Mouse (Mus musculus): ENCODE data around the gene Rps18.
"Not testable (repeated sequence)": the region's sequence is repeated elsewhere in the genome, so short reads cannot be mapped to it uniquely, and the experiment has no call there.

The Rps18 gene

GRCm38 (mm10) chr17:33968927-33969326, 13.1 kb upstream of the Rps18 start:
- peak in 1 of 2 experiments; percentile 31 for DNase-seq (ENCODE audit: low spot score in 2 of 2)

- DNase-seq (ENCODE audit: low spot score in 2 of 2) = peak; percentile 71 to 82
Measured at GRCm38 (mm10) chr17:33968489-33968888, 12.7 kb upstream of the Rps18 start.

GRCm38 (mm10) chr17:33965846-33966550, 10.2 kb upstream of the Rps18 start:
- DNase-seq (ENCODE audit: low spot score in 2 of 2) = peak in 1 of 2 experiments; percentile 32

GRCm38 (mm10) chr17:33965082-33965845, 9.5 kb upstream of the Rps18 start:
- DNase-seq (ENCODE audit: low spot score in 2 of 2) = peak in 1 of 2 experiments; percentile 40

GRCm38 (mm10) chr17:33962876-33963275, 7.1 kb upstream of the Rps18 start:
- DNase-seq (ENCODE audit: low spot score in 2 of 2) = no peak

GRCm38 (mm10) chr17:33959948-33960347, 4.1 kb upstream of the Rps18 start:
- peak in 1 of 2 experiments; percentile 21 for DNase-seq (ENCODE audit: low spot score in 2 of 2)

GRCm38 (mm10) chr17:33959135-33959534, 3.3 kb upstream of the Rps18 start:
- DNase-seq (ENCODE audit: low spot score in 2 of 2) = peak in 1 of 2 experiments; percentile 35

GRCm38 (mm10) chr17:33958451-33958850, 2.6 kb upstream of the Rps18 start:
- peak in 1 of 2 experiments; percentile 25 for DNase-seq (ENCODE audit: low spot score in 2 of 2)

- DNase-seq (ENCODE audit: low spot score in 2 of 2) = no peak
Measured at GRCm38 (mm10) chr17:33957493-33957892, 1.7 kb upstream of the Rps18 start.

GRCm38 (mm10) chr17:33956336-33956735, 535 bp upstream of the Rps18 start:
- DNase-seq (ENCODE audit: low spot score in 2 of 2) = no peak

GRCm38 (mm10) chr17:33954646-33955554, 901 bp downstream of the Rps18 start:
- DNase-seq (ENCODE audit: low spot score in 2 of 2) = peak in 1 of 2 experiments; percentile 52

GRCm38 (mm10) chr17:33953961-33954565, 1.7 kb downstream of the Rps18 start:
- DNase-seq (ENCODE audit: low spot score in 2 of 2) = no peak

GRCm38 (mm10) chr17:33953310-33953709, 2.5 kb downstream of the Rps18 start:
- DNase-seq (ENCODE audit: low spot score in 2 of 2) = peak in 1 of 2 experiments; percentile 21

- DNase-seq (ENCODE audit: low spot score in 2 of 2) = peak in 1 of 2 experiments; percentile 20
Measured at GRCm38 (mm10) chr17:33952879-33953278, 2.9 kb downstream of the Rps18 start.

- DNase-seq (ENCODE audit: low spot score in 2 of 2) = not testable (repeated sequence)
Measured at GRCm38 (mm10) chr17:33952015-33952414, 3.8 kb downstream of the Rps18 start.

- DNase-seq (ENCODE audit: low spot score in 2 of 2) = peak; percentile 89
Measured at GRCm38 (mm10) chr17:33951021-33951946, 4.5 kb downstream of the Rps18 start, which contains the start of gene B3galt4. Gene B3galt4 (minus strand): TSS chr17:33951488.

- DNase-seq (ENCODE audit: low spot score in 2 of 2) = no peak
Measured at GRCm38 (mm10) chr17:33950131-33950625, 5.6 kb downstream of the Rps18 start.

- no peak for DNase-seq (ENCODE audit: low spot score in 2 of 2)
Measured at GRCm38 (mm10) chr17:33948905-33949537, 6.8 kb downstream of the Rps18 start.

- DNase-seq (ENCODE audit: low spot score in 2 of 2) = no peak
Measured at GRCm38 (mm10) chr17:33948090-33948904, 7.5 kb downstream of the Rps18 start.
